Mouse (Mus musculus) limb, embryonic 11.5 days (tissue): ENCODE results near the gene Cep295nl. TPM values are rescaled to one million over a fixed set of nuclear protein-coding genes. Genes with fewer than 3 reads are reported as not detected.

ENCODE experiments used
- ATAC-seq: fragments of 200-750 bp; cut with Nextera tagmentation; 2 replicates; pipeline ENCODE4 v1.8.0; 2017; ENCODE audit warnings: low read depth; ENCODE audit not compliant: insufficient number of reproducible peaks, low FRiP score, low TSS enrichment
- DNase-seq: peaks from one replicate; pipeline ENCODE4 v3.0.0-alpha.2; 2015; ENCODE audit warnings: low spot score
- H3K27ac ChIP-seq: fragments of 300-500 bp; sonication (generic); replicated peaks from 2 replicates; pipeline ENCODE4 v1.5.1; 2014; ENCODE audit warnings: low read depth, mild to moderate bottlenecking, low read length
- H3K27me3 ChIP-seq: fragments of 300-500 bp; sonication (generic); 2 replicates; pipeline ENCODE4 v1.6.1; 2014; ENCODE audit warnings: mild to moderate bottlenecking, low read length, mixed read lengths; ENCODE audit not compliant: control insufficient read depth, insufficient read depth
- H3K36me3 ChIP-seq: fragments of 300-500 bp; sonication (generic); 2 replicates; pipeline ENCODE4 v1.6.1; 2014; ENCODE audit warnings: mild to moderate bottlenecking, low read length, moderate library complexity, mixed read lengths; ENCODE audit not compliant: control insufficient read depth, insufficient read depth
- H3K4me1 ChIP-seq: fragments of 300-500 bp; sonication (generic); 2 replicates; pipeline ENCODE4 v1.6.1; 2014; ENCODE audit warnings: low read length, mixed read lengths; ENCODE audit not compliant: control insufficient read depth, insufficient read depth
- H3K4me2 ChIP-seq: fragments of 300-500 bp; sonication (generic); 2 replicates; pipeline ENCODE4 v1.6.1; 2014; ENCODE audit warnings: low read depth, mild to moderate bottlenecking, moderate library complexity; ENCODE audit not compliant: severe bottlenecking
- H3K4me3 ChIP-seq: fragments of 300-500 bp; sonication (generic); 2 replicates; pipeline ENCODE4 v1.5.1; 2014; ENCODE audit warnings: low read depth, low read length
- H3K9ac ChIP-seq: fragments of 300-500 bp; sonication (generic); 2 replicates; pipeline ENCODE4 v1.6.1; 2014; ENCODE audit warnings: mild to moderate bottlenecking, low read length
- H3K9me3 ChIP-seq: fragments of 300-500 bp; sonication (generic); 2 replicates; pipeline ENCODE4 v1.6.1; 2016; ENCODE audit warnings: low read length; ENCODE audit not compliant: control insufficient read depth
- WGBS: fragments of 180-500 bp; shearing (Covaris S2); extraction: QIAGEN DNeasy Blood & Tissue Kit; methylation state at CpG from one replicate; pipeline ENCODE4 v1.1.7; 2014; 5-methylcytosine and 5-hydroxymethylcytosine counted together
- polyA plus RNA-seq: library from polyadenylated mRNA; unstranded; fragments of >200 nt; fragmentation: Nextera tagmentation; extraction: Ambion mirVana; gene quantifications from 2 replicates; pipeline ENCODE4 v1.2.1, GENCODE M21; 2014

The Cep295nl gene
- polyA plus RNA-seq, 1 experiment from 2014 or later: 0.53 TPM

GRCm38 (mm10) chr11:118337491-118338168 lies 4.7 kb downstream of the Cep295nl start:
- Histone ChIP-seq H3K4me1 (peaks cover 8% of the 10 kb centered on the region), H3K36me3 (no peaks in the 10 kb centered on the region), H3K4me2 (no peak overlapping the region), H3K9ac (no peak overlapping the region), H3K4me3 (no peak overlapping the region), H3K9me3 (no peaks in the 10 kb centered on the region), H3K27ac (no peak overlapping the region), H3K27me3 (no peaks in the 10 kb centered on the region)
- ATAC-seq: no peak
- 68% methylated on average over 8 of the region's 8 CpGs for WGBS
- DNase-seq: no peak

GRCm38 (mm10) chr11:118333431-118333830 lies 8.9 kb downstream of the Cep295nl start:
- no peak for ATAC-seq
- Histone ChIP-seq H3K27me3 (no peaks in the 10 kb centered on the region), H3K9me3 (no peaks in the 10 kb centered on the region), H3K4me1 (no peaks in the 10 kb centered on the region), H3K27ac (no peak overlapping the region), H3K4me2 (no peak overlapping the region), H3K4me3 (no peak overlapping the region), H3K9ac (no peak overlapping the region), H3K36me3 (0 out of 2 replicates have a peak, but pooled peaks cover 2% of the 10 kb centered on the region)
- no peak for DNase-seq
- WGBS: 88% methylated on average over 17 of the region's 17 CpGs

- Histone ChIP-seq H3K4me1 (peaks cover 2% of the 10 kb centered on the region), H3K27ac (no peak overlapping the region), H3K4me3 (no peak overlapping the region), H3K9me3 (no peaks in the 10 kb centered on the region), H3K36me3 (0 out of 2 replicates have a peak, but pooled peaks cover 2% of the 10 kb centered on the region), H3K27me3 (no peaks in the 10 kb centered on the region), H3K4me2 (no peak overlapping the region), H3K9ac (no peak overlapping the region)
- DNase-seq (no peak), ATAC-seq (no peak)
- 87% methylated on average over 11 of the region's 11 CpGs for WGBS
Observed at GRCm38 (mm10) chr11:118332376-118332775, 9.9 kb downstream of the Cep295nl start.

- H3K27ac ChIP-seq: no peak overlapping the region
- no peak overlapping the region for H3K4me2 ChIP-seq
- no peak overlapping the region for H3K9ac ChIP-seq
- H3K4me3 ChIP-seq: no peak overlapping the region
- no peaks in the 10 kb centered on the region for H3K27me3 ChIP-seq
- 0 out of 2 replicates have a peak, but pooled peaks cover 2% of the 10 kb centered on the region for H3K36me3 ChIP-seq
- DNase-seq (no peak), ATAC-seq (no peak)
- WGBS: 94% methylated on average over 16 of the region's 16 CpGs
- H3K9me3 ChIP-seq: no peaks in the 10 kb centered on the region
- H3K4me1 ChIP-seq: peaks cover 12% of the 10 kb centered on the region
Observed at GRCm38 (mm10) chr11:118330777-118331176, 11.5 kb downstream of the Cep295nl start.

- Histone ChIP-seq H3K27ac (no peak overlapping the region), H3K4me1 (peaks cover 12% of the 10 kb centered on the region), H3K27me3 (no peaks in the 10 kb centered on the region), H3K36me3 (0 out of 2 replicates have a peak, but pooled peaks cover 2% of the 10 kb centered on the region), H3K4me2 (no peak overlapping the region), H3K4me3 (no peak overlapping the region), H3K9ac (no peak overlapping the region), H3K9me3 (no peaks in the 10 kb centered on the region)
- WGBS: 94% methylated on average over 14 of the region's 14 CpGs
- DNase-seq (no peak), ATAC-seq (no peak)
Observed at GRCm38 (mm10) chr11:118330361-118330760, 11.9 kb downstream of the Cep295nl start.

- DNase-seq (no peak), ATAC-seq (no peak)
- H3K27me3 ChIP-seq: no peaks in the 10 kb centered on the region
- no peaks in the 10 kb centered on the region for H3K9me3 ChIP-seq
- H3K4me1 ChIP-seq: peaks cover 22% of the 10 kb centered on the region
- 0 out of 2 replicates have a peak, but pooled peaks cover 2% of the 10 kb centered on the region for H3K36me3 ChIP-seq
- H3K27ac ChIP-seq: no peak overlapping the region
- H3K4me2 ChIP-seq: no peak overlapping the region
- no peak overlapping the region for H3K4me3 ChIP-seq
- no peak overlapping the region for H3K9ac ChIP-seq
- WGBS: 94% methylated on average over 5 of the region's 5 CpGs
Observed at GRCm38 (mm10) chr11:118328947-118329346, 13.4 kb downstream of the Cep295nl start.

GRCm38 (mm10) chr11:118328511-118328910 lies 13.8 kb downstream of the Cep295nl start:
- Histone ChIP-seq H3K9ac (no peak overlapping the region), H3K9me3 (no peaks in the 10 kb centered on the region), H3K36me3 (0 out of 2 replicates have a peak, but pooled peaks cover 2% of the 10 kb centered on the region), H3K4me3 (no peak overlapping the region), H3K27ac (no peak overlapping the region), H3K27me3 (no peaks in the 10 kb centered on the region), H3K4me2 (no peak overlapping the region), H3K4me1 (peaks cover 26% of the 10 kb centered on the region)
- ATAC-seq (no peak), DNase-seq (no peak)
- WGBS: 90% methylated on average over 6 of the region's 6 CpGs

- Histone ChIP-seq H3K4me3 (no peak overlapping the region), H3K36me3 (0 out of 2 replicates have a peak, but pooled peaks cover 2% of the 10 kb centered on the region), H3K9me3 (no peaks in the 10 kb centered on the region), H3K9ac (0 out of 2 replicates have a peak overlapping the region, but pooled peaks have one; percentile 27), H3K4me2 (peak overlapping the region; percentile 15), H3K4me1 (peaks cover 27% of the 10 kb centered on the region), H3K27me3 (no peaks in the 10 kb centered on the region), H3K27ac (peak overlapping the region; percentile 36; the same call in 1 of the 2 replicates)
- WGBS: 69% methylated on average over 24 of the region's 24 CpGs
- DNase-seq (peak; percentile 47), ATAC-seq (no peak)
Observed at GRCm38 (mm10) chr11:118326991-118327971, 15.0 kb downstream of the Cep295nl start.
